Mouse (Mus musculus) stomach, postnatal 0 days (tissue): ENCODE results near the gene Ncoa3. TPM values are rescaled to one million over a fixed set of nuclear protein-coding genes. Genes with fewer than 3 reads are reported as not detected.

Experiments used
- ATAC-seq: fragments of 200-750 bp; cut with Nextera tagmentation; 2 replicates; pipeline ENCODE4 v1.8.0; 2017; ENCODE audit not compliant: low FRiP score, low TSS enrichment
- DNase-seq: peaks from one replicate; pipeline ENCODE4 v3.0.0-alpha.2; 2016; ENCODE audit warnings: low spot score
- H3K27ac ChIP-seq: fragments of 300-500 bp; sonication (generic); replicated peaks from 2 replicates; pipeline ENCODE4 v1.5.1; 2014; ENCODE audit warnings: mild to moderate bottlenecking, control low read depth
- H3K27me3 ChIP-seq: fragments of 300-500 bp; sonication (generic); 2 replicates; pipeline ENCODE4 v1.6.1; 2014; ENCODE audit warnings: low read length; ENCODE audit not compliant: control insufficient read depth, insufficient read depth
- H3K36me3 ChIP-seq: fragments of 300-500 bp; sonication (generic); 2 replicates; pipeline ENCODE4 v1.6.1; 2014; ENCODE audit warnings: low read length, mixed read lengths; ENCODE audit not compliant: control insufficient read depth, insufficient read depth
- H3K4me1 ChIP-seq: fragments of 300-500 bp; sonication (generic); replicated peaks from 2 replicates; pipeline ENCODE4 v1.6.1; 2014; ENCODE audit warnings: antibody characterized with exemption; ENCODE audit not compliant: control insufficient read depth, insufficient read depth
- H3K4me2 ChIP-seq: fragments of 300-500 bp; sonication (generic); replicated peaks from 2 replicates; pipeline ENCODE4 v1.6.1; 2014; ENCODE audit warnings: low read depth, mild to moderate bottlenecking, control low read depth, moderate library complexity
- H3K4me3 ChIP-seq: fragments of 300-500 bp; sonication (generic); 2 replicates; pipeline ENCODE4 v1.5.1; 2014; ENCODE audit warnings: low read depth, low read length, control low read depth
- H3K9ac ChIP-seq: fragments of 300-500 bp; sonication (generic); 2 replicates; pipeline ENCODE4 v1.6.1; 2014; ENCODE audit warnings: mild to moderate bottlenecking, low read length, control low read depth, mixed read lengths
- H3K9me3 ChIP-seq: fragments of 300-500 bp; sonication (generic); 2 replicates; pipeline ENCODE4 v1.6.1; 2016; ENCODE audit warnings: low read length; ENCODE audit not compliant: control insufficient read depth
- CTCF ChIP-seq: IDR thresholded peaks from 2 replicates; pipeline ENCODE4 v1.5.1; 2016; ENCODE audit warnings: antibody characterized with exemption, low read depth, mild to moderate bottlenecking, moderate library complexity
- EP300 ChIP-seq: optimal IDR thresholded peaks from 2 replicates; pipeline ENCODE3; 2016; ENCODE audit warnings: antibody characterized with exemption
- WGBS: fragments of 180-500 bp; shearing (Covaris S2); extraction: QIAGEN DNeasy Blood & Tissue Kit; methylation state at CpG from one replicate; pipeline ENCODE4 v1.1.7; 2014; 5-methylcytosine and 5-hydroxymethylcytosine counted together
- polyA plus RNA-seq: library from polyadenylated mRNA; unstranded; fragments of >200 nt; fragmentation: Nextera tagmentation; extraction: Ambion mirVana; gene quantifications from 2 replicates; pipeline ENCODE4 v1.2.1, GENCODE M21; 2015

Ncoa3 gene
- polyA plus RNA-seq, 1 experiment from 2014 or later = 7.5 TPM

DNA sequence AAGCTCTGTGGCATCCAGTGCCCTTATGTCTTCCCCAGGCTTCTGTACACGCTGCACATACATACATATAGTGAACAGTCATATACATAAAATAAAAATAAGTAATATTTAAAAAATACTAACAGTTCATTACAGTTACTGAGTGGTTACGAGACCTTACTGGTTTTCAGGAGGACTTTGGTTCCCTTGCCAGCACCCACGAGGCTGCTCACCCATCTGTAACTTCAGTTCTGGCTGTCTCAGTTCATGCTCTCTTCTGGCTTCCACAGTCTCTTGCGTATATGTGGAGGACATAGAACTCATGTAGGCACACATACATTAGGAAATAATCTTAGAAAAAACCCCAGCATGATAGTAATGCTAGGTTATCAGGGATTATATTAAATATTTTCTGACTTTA lies 3.7 kb downstream of the Ncoa3 start:
- TF ChIP-seq CTCF = no peak
- TF ChIP-seq EP300 = no peak
- DNase-seq = no peak
- Histone ChIP-seq H3K27me3 (no peaks in the 10 kb centered on the region), H3K9ac (no peak overlapping the region), H3K36me3 (no peaks in the 10 kb centered on the region), H3K9me3 (no peaks in the 10 kb centered on the region), H3K4me3 (no peak overlapping the region), H3K27ac (peak overlapping the region; percentile 13; the same call in 1 of the 2 replicates), H3K4me2 (no peak overlapping the region), H3K4me1 (no peaks in the 10 kb centered on the region; the same call in 1 of the 2 replicates)
- no peak for ATAC-seq
- 64% methylated on average over 4 of the region's 4 CpGs for WGBS

DNA sequence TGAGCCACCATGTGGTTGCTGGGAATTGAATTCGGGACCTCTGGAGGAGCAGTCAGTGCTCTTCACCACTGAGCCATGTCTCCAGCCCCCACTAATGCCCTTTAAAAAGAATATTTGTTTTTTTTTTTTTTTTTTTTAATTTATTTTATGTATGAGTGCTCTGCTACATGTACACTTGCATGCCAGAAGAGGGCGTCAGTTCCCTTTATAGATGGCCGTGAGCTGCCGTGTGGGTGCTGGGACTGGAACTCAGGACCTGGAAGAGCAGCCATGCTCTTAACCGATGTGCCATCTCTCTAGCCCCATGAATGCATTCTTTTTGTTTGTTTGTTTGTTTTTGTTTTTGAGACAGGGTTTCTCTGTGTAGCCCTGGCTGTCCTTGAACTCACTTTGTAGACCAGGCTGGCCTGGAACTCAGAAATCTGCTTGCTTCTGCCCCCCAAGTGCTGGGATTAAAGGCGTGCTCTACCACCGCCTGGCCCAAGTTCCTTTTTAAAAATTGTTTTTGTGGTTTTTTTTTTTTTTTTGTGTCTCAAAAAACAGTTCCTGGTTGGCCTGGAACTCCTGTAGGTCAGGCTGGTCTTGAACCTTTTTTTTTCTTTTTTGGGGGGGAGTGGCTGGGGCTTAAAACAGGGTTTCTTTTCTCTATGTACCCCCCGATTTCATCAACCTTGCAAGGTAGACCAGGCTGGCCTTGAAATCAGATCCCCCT lies 5.0 kb downstream of the Ncoa3 start:
- no peak overlapping the region for H3K4me2 ChIP-seq
- H3K4me3 ChIP-seq = no peak overlapping the region
- TF ChIP-seq CTCF (peak; percentile 25), EP300 (no peak)
- no peaks in the 10 kb centered on the region for H3K9me3 ChIP-seq
- H3K27ac ChIP-seq = no peak overlapping the region
- H3K9ac ChIP-seq = no peak overlapping the region
- no peak for DNase-seq
- ATAC-seq = no peak
- peaks cover 3% of the 10 kb centered on the region; the same call in 1 of the 2 replicates for H3K4me1 ChIP-seq
- H3K27me3 ChIP-seq = no peaks in the 10 kb centered on the region
- 93% methylated on average over 8 of the region's 8 CpGs for WGBS
- no peaks in the 10 kb centered on the region for H3K36me3 ChIP-seq

DNA sequence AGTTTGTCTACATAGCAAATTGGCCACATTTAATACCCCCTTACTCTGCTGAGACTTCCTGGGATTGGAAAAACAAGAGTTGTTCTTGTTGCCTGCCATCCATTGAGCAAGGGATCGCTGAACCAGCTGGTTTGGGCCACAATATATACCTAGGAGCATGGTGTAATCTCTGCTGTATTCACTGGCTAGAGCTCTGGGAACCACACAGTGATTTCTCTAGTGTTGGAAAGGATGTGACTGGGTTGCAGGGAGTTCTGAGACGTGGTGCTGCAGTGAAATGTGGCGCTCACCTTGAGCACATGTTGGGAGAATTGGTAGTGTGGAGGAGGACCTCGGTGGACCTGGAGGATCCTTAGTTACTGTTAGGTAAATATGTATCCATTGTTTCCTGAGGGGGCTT lies 6.5 kb downstream of the Ncoa3 start:
- DNase-seq = no peak

DNA sequence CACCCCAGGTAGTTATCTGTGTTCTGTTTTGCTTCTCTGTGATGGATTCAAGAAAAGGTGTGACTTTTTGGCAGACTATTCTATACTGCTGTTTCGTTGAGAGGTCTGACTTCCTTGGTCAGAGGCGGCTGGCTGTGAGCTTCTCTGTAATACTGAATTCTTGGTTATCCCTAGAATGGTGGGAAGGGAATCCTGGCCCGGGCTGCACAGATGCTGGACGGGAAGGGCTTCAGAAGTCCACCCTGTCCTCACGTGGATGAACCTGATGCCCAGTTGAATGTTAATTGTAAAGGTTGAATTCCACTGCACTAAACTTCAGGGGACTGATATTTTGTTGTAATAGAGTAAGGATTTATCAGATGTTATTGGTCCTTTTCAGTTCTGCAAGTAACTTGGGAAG lies 7.4 kb downstream of the Ncoa3 start:
- H3K4me2 ChIP-seq = no peak overlapping the region
- TF ChIP-seq EP300 (no peak), CTCF (no peak)
- H3K9ac ChIP-seq = no peak overlapping the region
- no peaks in the 10 kb centered on the region for H3K9me3 ChIP-seq
- no peak for DNase-seq
- no peak for ATAC-seq
- no peaks in the 10 kb centered on the region for H3K36me3 ChIP-seq
- H3K27me3 ChIP-seq = no peaks in the 10 kb centered on the region
- peak overlapping the region; percentile 49 for H3K27ac ChIP-seq
- no peak overlapping the region for H3K4me3 ChIP-seq
- WGBS = 15% methylated on average over 5 of the region's 5 CpGs
- H3K4me1 ChIP-seq = peaks cover 3% of the 10 kb centered on the region; the same call in 1 of the 2 replicates

More for the DNA sequence above, 6.5 kb downstream of the Ncoa3 start:
- H3K4me3 ChIP-seq = no peak overlapping the region
- H3K4me2 ChIP-seq = no peak overlapping the region
- peaks cover 3% of the 10 kb centered on the region; the same call in 1 of the 2 replicates for H3K4me1 ChIP-seq
- no peak for TF ChIP-seq EP300
- 0 out of 2 replicates have a peak, but pooled peaks have one; percentile 23 for TF ChIP-seq CTCF
- no peaks in the 10 kb centered on the region for H3K36me3 ChIP-seq
- no peaks in the 10 kb centered on the region for H3K27me3 ChIP-seq
- 44% methylated on average over 4 of the region's 4 CpGs for WGBS
- H3K9me3 ChIP-seq = no peaks in the 10 kb centered on the region
- peak overlapping the region; percentile 49; the same call in 1 of the 2 replicates for H3K27ac ChIP-seq
- ATAC-seq = no peak
- H3K9ac ChIP-seq = no peak overlapping the region

DNA sequence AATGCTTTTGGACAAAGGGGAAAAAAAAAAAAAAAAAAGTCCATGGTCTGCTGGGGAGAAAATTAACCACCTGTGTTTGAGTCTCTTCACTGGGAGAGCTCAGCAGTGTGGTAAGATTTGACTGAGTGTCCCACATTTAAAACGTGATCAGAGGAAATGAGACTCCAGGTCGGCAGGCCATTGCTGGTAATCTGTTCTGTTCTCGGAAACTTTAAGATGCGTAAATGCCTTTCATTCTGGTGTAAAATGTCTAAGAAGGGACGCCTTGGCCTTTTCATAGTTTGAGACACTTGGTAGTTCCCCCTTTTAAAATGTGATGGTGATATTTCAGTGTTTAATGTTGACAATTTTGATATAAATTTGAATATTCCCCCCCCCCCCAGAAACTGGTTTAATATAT lies 7.8 kb downstream of the Ncoa3 start:
- peaks cover 3% of the 10 kb centered on the region; the same call in 1 of the 2 replicates for H3K4me1 ChIP-seq
- ATAC-seq (no peak), DNase-seq (no peak)
- H3K27ac ChIP-seq = no peak overlapping the region
- no peak overlapping the region for H3K4me2 ChIP-seq
- H3K9me3 ChIP-seq = no peaks in the 10 kb centered on the region
- H3K36me3 ChIP-seq = no peaks in the 10 kb centered on the region
- no peak overlapping the region for H3K9ac ChIP-seq
- no peak overlapping the region for H3K4me3 ChIP-seq
- WGBS = 34% methylated on average over 5 of the region's 5 CpGs
- H3K27me3 ChIP-seq = no peaks in the 10 kb centered on the region
- TF ChIP-seq EP300 (no peak), CTCF (no peak)

DNA sequence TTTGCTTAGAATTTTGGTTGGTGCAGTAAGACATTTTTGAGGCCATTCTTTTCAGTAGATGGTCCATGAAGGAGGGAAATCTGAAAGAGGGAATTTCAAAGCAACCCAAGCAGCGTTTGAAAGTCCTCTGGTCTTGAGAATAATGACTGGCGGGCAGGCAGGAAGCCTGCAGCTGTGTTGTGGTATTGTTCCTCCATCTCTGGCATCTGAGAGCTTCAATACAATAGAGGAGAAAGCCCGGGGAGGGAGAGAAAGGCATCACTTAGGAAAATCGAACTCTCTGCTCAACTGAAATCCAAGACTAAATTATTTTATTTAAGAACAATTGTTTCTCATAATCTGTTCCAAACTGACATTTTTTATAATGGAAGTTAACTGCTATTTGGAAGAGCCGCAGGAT lies 8.3 kb downstream of the Ncoa3 start:
- ATAC-seq (no peak), DNase-seq (no peak)
- WGBS = 40% methylated on average over 5 of the region's 5 CpGs
- Histone ChIP-seq H3K27me3 (no peaks in the 10 kb centered on the region), H3K4me1 (peaks cover 3% of the 10 kb centered on the region; the same call in 1 of the 2 replicates), H3K9ac (no peak overlapping the region), H3K9me3 (no peaks in the 10 kb centered on the region), H3K4me2 (no peak overlapping the region), H3K36me3 (no peaks in the 10 kb centered on the region), H3K27ac (peak overlapping the region; percentile 76; the same call in 1 of the 2 replicates), H3K4me3 (no peak overlapping the region)
- TF ChIP-seq CTCF (no peak), EP300 (no peak)
